Mouse (Mus musculus) central nervous system, embryonic 14 days (tissue): ENCODE results near the gene Pyy. TPM values are rescaled to one million over a fixed set of nuclear protein-coding genes. Genes with fewer than 3 reads are reported as not detected.

Experiments used
- polyA plus RNA-seq: library from polyadenylated mRNA; depleted of rRNA; stranded (reverse); fragments of >200 nt; gene quantifications from 2 replicates; pipeline ENCODE4 v1.2.3, GENCODE M21; 2012; rRNA removed

The Pyy gene
- 1.4 and 3.4 TPM in 2 replicates for polyA plus RNA-seq

DNA sequence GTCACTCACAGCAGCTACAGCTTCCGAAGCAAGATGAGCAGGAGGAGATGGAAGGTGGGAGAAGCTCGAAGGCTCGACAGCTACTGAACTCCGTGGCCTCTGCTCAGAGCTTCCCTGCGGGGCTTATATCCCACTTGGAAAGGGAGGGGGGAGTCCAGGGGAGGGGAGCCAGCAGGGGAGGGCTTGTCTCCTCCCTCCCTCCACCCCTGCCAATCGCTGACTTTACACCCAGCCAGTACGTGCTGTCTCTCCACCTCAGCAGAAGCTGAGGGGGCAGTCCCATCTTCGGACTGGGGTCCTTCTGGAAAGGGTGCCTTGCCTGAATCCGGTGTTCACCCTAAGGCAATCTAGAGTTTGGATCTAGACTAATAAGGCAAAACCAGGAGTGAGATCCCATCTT is at the start of gene Pyy:
Gene Pyy, minus strand, starts transcription at position 101 of the 400 bp plus-strand sequence.

DNA sequence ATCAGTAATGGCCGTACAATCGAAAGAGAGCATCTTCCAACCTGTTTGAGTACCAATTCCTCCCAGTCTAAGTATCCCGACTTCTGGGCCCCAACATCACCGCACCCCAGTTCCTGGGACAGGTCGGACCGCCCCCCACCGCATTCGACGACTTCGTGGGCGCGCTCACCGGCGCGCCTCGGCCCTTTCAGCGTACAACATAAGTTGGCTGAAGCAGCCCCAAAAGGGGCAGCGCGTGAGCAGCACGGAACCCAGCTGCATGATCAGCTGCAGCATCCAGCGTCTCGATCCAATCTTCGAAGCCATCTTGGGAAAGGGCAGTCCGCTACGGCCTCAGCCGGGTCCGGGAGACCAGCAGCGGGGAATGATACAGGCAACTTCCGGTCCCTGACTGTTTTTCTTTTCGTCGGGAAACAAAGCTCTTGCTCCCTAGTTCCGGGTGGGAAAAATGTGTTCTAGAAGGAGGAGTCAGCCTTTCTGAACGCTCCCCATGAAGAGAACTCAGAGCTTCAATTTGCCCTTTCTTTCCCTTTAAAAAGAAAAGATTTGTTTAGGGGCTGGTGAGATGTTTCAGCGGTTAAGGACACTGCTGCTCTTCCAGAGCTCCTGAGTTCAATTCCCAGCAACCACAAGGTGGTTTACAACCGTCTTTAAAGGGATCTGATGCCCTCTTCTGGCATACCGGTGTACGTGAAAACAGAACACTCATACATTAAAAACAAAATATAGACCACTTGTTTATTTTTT is 48.6 kb upstream of the Pyy start, which contains the start of gene Tmem101:
Gene Tmem101, minus strand, starts transcription at position 366 of the 747 bp plus-strand sequence.

DNA sequence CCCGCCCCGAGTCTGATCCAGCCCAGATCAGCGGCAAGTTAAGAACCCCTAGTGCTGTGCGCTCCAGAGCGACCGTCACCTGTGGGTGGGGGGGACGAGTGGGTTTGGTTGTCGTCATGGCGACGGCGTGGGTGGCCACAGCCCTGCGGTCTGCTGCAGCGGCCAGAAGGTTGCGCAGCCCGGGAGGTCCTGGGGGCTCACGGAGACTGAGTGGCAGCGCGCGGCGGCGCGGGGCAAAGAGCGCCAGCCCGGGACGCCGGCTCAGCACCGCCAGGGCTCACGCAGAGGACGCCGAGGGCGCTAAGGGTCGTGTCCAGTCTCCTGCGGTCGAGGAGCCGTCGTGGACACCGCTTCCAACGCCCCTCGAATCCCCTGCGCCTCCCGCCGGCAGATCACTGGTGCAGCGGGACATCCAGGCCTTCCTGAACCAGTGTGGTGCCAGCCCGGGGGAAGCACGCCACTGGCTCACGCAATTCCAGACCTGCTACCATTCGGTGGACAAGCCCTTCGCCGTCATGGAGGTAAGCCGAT is 37.9 kb upstream of the Pyy start, which contains the start of gene Nags:
Gene Nags, plus strand, starts transcription at position 43 of the 531 bp plus-strand sequence.

GRCm38 (mm10) chr11:102101219-102101618 is 6.4 kb downstream of the Pyy start, which contains the start of gene Ppy:
Ppy (minus strand) TSS chr11:102101319.

GRCm38 (mm10) chr11:102087931-102088898 is 19.4 kb downstream of the Pyy start, which contains the start of gene Mpp2:
Mpp2 (minus strand) TSS chr11:102088515.

Other genes with a start within 250 kb of the Pyy start
- 0.43 and 2.9 TPM in 2 replicates for gene Meox1, start 213.5 kb downstream of the Pyy start, polyA plus RNA-seq
- gene Sost, start 140.8 kb downstream of the Pyy start, polyA plus RNA-seq: 0.24 and 0.29 TPM in 2 replicates
- gene Cfap97d1, start 123.6 kb downstream of the Pyy start, polyA plus RNA-seq: not detected in 2 replicates
- 10.0 and 12.3 TPM in 2 replicates for gene Dusp3, start 120.8 kb downstream of the Pyy start, polyA plus RNA-seq
- gene Mpp3, start 79.4 kb downstream of the Pyy start, polyA plus RNA-seq: 43.1 and 46.8 TPM in 2 replicates
- 0.06 and 0.20 TPM in 2 replicates for gene Cd300lg, start 66.3 kb downstream of the Pyy start, polyA plus RNA-seq
- 36.5 and 39.4 TPM in 2 replicates for gene Mpp2, start 19.3 kb downstream of the Pyy start, polyA plus RNA-seq
- gene Ppy, start 6.5 kb downstream of the Pyy start, polyA plus RNA-seq: not detected in 2 replicates
- 0.01 and 0.05 TPM in 2 replicates for gene Nags, start 37.7 kb upstream of the Pyy start, polyA plus RNA-seq
- 33.3 and 33.4 TPM in 2 replicates for gene Tmem101, start 48.6 kb upstream of the Pyy start, polyA plus RNA-seq
- gene Lsm12, start 77.5 kb upstream of the Pyy start, polyA plus RNA-seq: 40.8 and 42.9 TPM in 2 replicates
- gene G6pc3, start 81.8 kb upstream of the Pyy start, polyA plus RNA-seq: 51.2 and 51.4 TPM in 2 replicates
- 110 and 122 TPM in 2 replicates for gene Hdac5, start 122.3 kb upstream of the Pyy start, polyA plus RNA-seq
- 6.6 and 7.9 TPM in 2 replicates for gene BC030867, start 141.1 kb upstream of the Pyy start, polyA plus RNA-seq
- 0.18 and 0.61 TPM in 2 replicates for gene Asb16, start 160.9 kb upstream of the Pyy start, polyA plus RNA-seq
- gene Tmub2, start 177.1 kb upstream of the Pyy start, polyA plus RNA-seq: 71.1 and 71.5 TPM in 2 replicates
- gene Atxn7l3, start 188.8 kb upstream of the Pyy start, polyA plus RNA-seq: 98.9 and 102 TPM in 2 replicates
- gene Ubtf, start 211.9 kb upstream of the Pyy start, polyA plus RNA-seq: 86.7 and 91.9 TPM in 2 replicates